Mouse (Mus musculus): ENCODE data around the gene Cnot10. TPM values are rescaled to one million over a fixed set of nuclear protein-coding genes. Genes with fewer than 3 reads are reported as not detected.

Cnot10 gene
- polyA plus RNA-seq, 1 experiment from 2014 or later, result 74.7 TPM

GRCm38 (mm10) chr9:114538996-114539563, 100.9 kb downstream of the Cnot10 start:
- no peaks in the 10 kb centered on the region for H3K36me3 ChIP-seq (ENCODE audit: control insufficient read depth, insufficient read depth, low read length)
- no peak overlapping the region for H3K9ac ChIP-seq (ENCODE audit: low read depth, low read length)
- H3K27me3 ChIP-seq (ENCODE audit: control insufficient read depth, insufficient read depth, low read length), result no peaks in the 10 kb centered on the region
- 44% methylated on average over 7 of the region's 7 CpGs for WGBS
- no peak overlapping the region; the same call in 1 of the 2 replicates for H3K27ac ChIP-seq (ENCODE audit: low read depth, low read length)
- no peaks in the 10 kb centered on the region for H3K9me3 ChIP-seq (ENCODE audit: control insufficient read depth, low read length)
- ATAC-seq (ENCODE audit: low FRiP score, low TSS enrichment), result peak; percentile 51
- H3K4me3 ChIP-seq (ENCODE audit: low read length), result no peak overlapping the region
- peaks cover 33% of the 10 kb centered on the region for H3K4me1 ChIP-seq (ENCODE audit: control insufficient read depth, insufficient read depth, low read length)
- no peak overlapping the region for H3K4me2 ChIP-seq (replicated peaks; ENCODE audit: low read depth, low read length)

- 0 out of 2 replicates have a peak overlapping the region, but pooled peaks have one; percentile 55 for H3K27ac ChIP-seq (ENCODE audit: low read depth, low read length)
- no peaks in the 10 kb centered on the region for H3K36me3 ChIP-seq (ENCODE audit: control insufficient read depth, insufficient read depth, low read length)
- H3K9me3 ChIP-seq (ENCODE audit: control insufficient read depth, low read length), result no peaks in the 10 kb centered on the region
- H3K4me1 ChIP-seq (ENCODE audit: control insufficient read depth, insufficient read depth, low read length), result peaks cover 30% of the 10 kb centered on the region
- no peaks in the 10 kb centered on the region for H3K27me3 ChIP-seq (ENCODE audit: control insufficient read depth, insufficient read depth, low read length)
- peak; percentile 84 for ATAC-seq (ENCODE audit: low FRiP score, low TSS enrichment)
- no peak overlapping the region for H3K9ac ChIP-seq (ENCODE audit: low read depth, low read length)
- no peak overlapping the region for H3K4me3 ChIP-seq (ENCODE audit: low read length)
- no peak overlapping the region for H3K4me2 ChIP-seq (replicated peaks; ENCODE audit: low read depth, low read length)
- WGBS, result 27% methylated on average over 2 of the region's 2 CpGs
Measured at GRCm38 (mm10) chr9:114536628-114537027, 103.4 kb downstream of the Cnot10 start.

Other genes starting within 250 kb of the Cnot10 start
- gene Crtap, start 249.5 kb downstream of the Cnot10 start, polyA plus RNA-seq (2014; fragmentation: Nextera tagmentation; extraction: Ambion mirVana), result 113 and 125 TPM in 2 replicates
- gene Glb1, start 239.1 kb downstream of the Cnot10 start, polyA plus RNA-seq (2014; fragmentation: Nextera tagmentation; extraction: Ambion mirVana), result 30.9 and 49.6 TPM in 2 replicates
- 3.7 and 4.1 TPM in 2 replicates for gene Tmppe, start 239.1 kb downstream of the Cnot10 start, polyA plus RNA-seq (2014; fragmentation: Nextera tagmentation; extraction: Ambion mirVana)
- 0.68 and 0.94 TPM in 2 replicates for gene Ccr4, start 135.3 kb downstream of the Cnot10 start, polyA plus RNA-seq (2014; fragmentation: Nextera tagmentation; extraction: Ambion mirVana)
- gene C130032M10Rik, start 124.5 kb downstream of the Cnot10 start, polyA plus RNA-seq (2014; fragmentation: Nextera tagmentation; extraction: Ambion mirVana), result 0.31 and 0.47 TPM in 2 replicates
- gene Trim71, start 75.8 kb downstream of the Cnot10 start, polyA plus RNA-seq (2014; fragmentation: Nextera tagmentation; extraction: Ambion mirVana), result 1.1 and 1.4 TPM in 2 replicates
- 37.7 and 55.9 TPM in 2 replicates for gene Dync1li1, start 48.6 kb upstream of the Cnot10 start, polyA plus RNA-seq (2014; fragmentation: Nextera tagmentation; extraction: Ambion mirVana)
- 25.0 and 53.0 TPM in 2 replicates for gene Cmtm6, start 90.9 kb upstream of the Cnot10 start, polyA plus RNA-seq (2014; fragmentation: Nextera tagmentation; extraction: Ambion mirVana)
- gene Cmtm7, start 141.7 kb upstream of the Cnot10 start, polyA plus RNA-seq (2014; fragmentation: Nextera tagmentation; extraction: Ambion mirVana), result 92.7 and 108 TPM in 2 replicates
- gene Cmtm8, start 204.0 kb upstream of the Cnot10 start, polyA plus RNA-seq (2014; fragmentation: Nextera tagmentation; extraction: Ambion mirVana), result 36.0 and 43.0 TPM in 2 replicates